Mouse (Mus musculus) kidney, adult 2 months (tissue): ENCODE measurements at regions not wholly inside any gene's neighbourhood (a gene's known extent, or its start where the extent isn't known, plus 50 kb on each side); places are given as distances from the start of the nearest gene placed in this dataset.
A peak's percentile ranks its signal among the peaks of the same experiment; 100 is the strongest.

Experiments
- DNase-seq: peaks from one replicate; pipeline ENCODE4 v3.0.0; 2021
- H3K27ac ChIP-seq: fragments of 200-500 bp; 2 replicates; pipeline ENCODE4 v1.5.1; 2012; ENCODE audit warnings: low read depth, low read length, control low read depth, inconsistent platforms; ENCODE audit not compliant: insufficient read depth
- H3K27me3 ChIP-seq: fragments of 200-500 bp; replicated peaks from 2 replicates; pipeline ENCODE4 v1.6.1; 2012; ENCODE audit warnings: mild to moderate bottlenecking, moderate library complexity, low read length, inconsistent platforms; ENCODE audit not compliant: control insufficient read depth, insufficient read depth
- H3K36me3 ChIP-seq: fragments of 200-500 bp; 2 replicates; pipeline ENCODE4 v1.6.1; 2012; ENCODE audit warnings: mild to moderate bottlenecking, moderate library complexity, low read length, inconsistent platforms; ENCODE audit not compliant: control insufficient read depth, insufficient read depth
- H3K4me1 ChIP-seq: fragments of 200-500 bp; 2 replicates; pipeline ENCODE4 v1.6.1; 2011; ENCODE audit warnings: low read length; ENCODE audit not compliant: control insufficient read depth, insufficient read depth
- H3K4me3 ChIP-seq: fragments of 200-500 bp; 2 replicates; pipeline ENCODE4 v1.5.1; 2011; ENCODE audit warnings: mild to moderate bottlenecking, low read depth, low read length, control low read depth; ENCODE audit not compliant: insufficient read depth
- CTCF ChIP-seq: fragments of 200-500 bp; conservative IDR thresholded peaks from 2 replicates; pipeline ENCODE4 v1.5.1; 2011; ENCODE audit warnings: low read depth, mild to moderate bottlenecking, control low read depth, low read length, moderate library complexity, mixed read lengths; ENCODE audit not compliant: insufficient read depth, insufficient read length
- POLR2A ChIP-seq: fragments of 200-500 bp; IDR thresholded peaks from one replicate; pipeline ENCODE4 v1.6.1; 2011; ENCODE audit warnings: low read depth, low read length, control low read depth
- WGBS: fragments of 180-500 bp; shearing (Covaris S2); methylation state at CpG from one replicate; pipeline ENCODE4 v1.1.7; 2018; 5-methylcytosine and 5-hydroxymethylcytosine counted together

DNA sequence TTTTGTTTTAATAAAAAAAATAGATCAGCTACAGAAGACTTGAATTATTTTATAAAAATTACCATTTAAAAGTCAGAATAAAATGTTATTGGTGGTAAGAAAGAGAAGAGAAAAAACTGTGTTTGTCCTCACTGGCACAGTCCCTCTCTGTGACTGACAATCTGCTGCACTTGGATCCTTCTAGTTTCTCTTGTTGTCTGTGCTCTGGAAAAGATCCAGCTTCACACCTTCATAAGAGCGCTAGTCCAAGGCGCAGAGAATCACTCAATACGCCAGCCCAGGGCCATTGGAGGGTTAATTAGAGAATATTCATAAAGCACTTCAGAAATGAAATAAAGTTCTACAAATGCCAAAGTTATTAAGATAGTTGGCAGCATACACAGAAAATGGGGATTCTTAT, 153.8 kb downstream of the Lmbrd1 start:
- TF ChIP-seq CTCF: no peak
- no peak for TF ChIP-seq POLR2A
- H3K36me3 ChIP-seq: no peaks in the 10 kb centered on the region
- no peaks in the 10 kb centered on the region for H3K4me1 ChIP-seq
- H3K27me3 ChIP-seq: no peaks in the 10 kb centered on the region; the same call in 1 of the 2 replicates
- 92% methylated on average over 3 of the region's 3 CpGs for WGBS
- H3K4me3 ChIP-seq: no peak overlapping the region
- H3K27ac ChIP-seq: no peak overlapping the region
- no peak for DNase-seq

- WGBS: 76% methylated on average over 7 of the region's 7 CpGs
- TF ChIP-seq CTCF (no peak), POLR2A (no peak)
- Histone ChIP-seq H3K4me1 (no peaks in the 10 kb centered on the region), H3K36me3 (no peaks in the 10 kb centered on the region), H3K27ac (no peak overlapping the region), H3K27me3 (no peaks in the 10 kb centered on the region), H3K4me3 (no peak overlapping the region)
- DNase-seq: no peak
Observed at GRCm38 (mm10) chr1:24866877-24867276, 188.4 kb downstream of the Lmbrd1 start.

- H3K27me3 ChIP-seq: no peaks in the 10 kb centered on the region
- TF ChIP-seq POLR2A (no peak), CTCF (no peak)
- H3K36me3 ChIP-seq: no peaks in the 10 kb centered on the region
- WGBS: 84% methylated on average over 12 of the region's 12 CpGs
- no peaks in the 10 kb centered on the region for H3K4me1 ChIP-seq
- no peak overlapping the region for H3K27ac ChIP-seq
- no peak for DNase-seq
- H3K4me3 ChIP-seq: no peak overlapping the region
Observed at GRCm38 (mm10) chr1:24869772-24870171, 191.3 kb downstream of the Lmbrd1 start.

DNA sequence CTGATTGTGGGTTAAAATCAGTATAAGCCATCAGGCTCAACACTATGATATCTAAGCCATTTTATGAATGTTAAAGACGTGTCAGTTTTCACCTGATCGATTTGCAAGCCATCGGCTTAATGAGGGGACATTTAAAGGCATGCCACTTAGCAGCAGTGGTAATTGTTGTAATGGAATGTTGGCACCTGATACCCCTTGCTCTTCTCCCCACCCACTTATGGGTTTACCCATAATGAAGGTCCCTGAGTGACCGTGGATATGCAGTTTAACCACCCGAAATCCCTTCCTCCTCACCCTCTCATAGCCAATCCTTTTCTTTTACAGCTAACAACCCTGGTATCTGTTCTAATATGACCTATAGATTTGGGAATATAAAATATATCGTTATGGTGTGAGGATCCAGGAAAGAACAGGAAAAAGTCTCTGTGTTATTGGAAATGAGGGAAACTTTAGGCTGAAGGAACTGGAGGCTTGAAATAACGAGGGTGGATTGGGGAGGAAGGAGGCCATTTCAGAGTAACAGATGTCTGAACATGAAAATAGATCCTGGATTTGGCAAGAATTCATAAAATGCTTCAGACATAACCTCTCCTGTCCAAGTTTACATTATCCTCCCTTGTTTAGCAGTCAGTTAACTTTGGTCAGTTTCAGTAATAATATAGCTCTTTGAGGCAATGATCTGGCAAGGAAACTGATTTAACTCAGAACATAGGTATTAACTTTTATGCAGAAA, 192.4 kb downstream of the Lmbrd1 start:
- no peak overlapping the region for H3K27ac ChIP-seq
- TF ChIP-seq CTCF: no peak
- no peak for TF ChIP-seq POLR2A
- H3K36me3 ChIP-seq: no peaks in the 10 kb centered on the region
- H3K27me3 ChIP-seq: no peaks in the 10 kb centered on the region
- WGBS: 67% methylated on average over 7 of the region's 7 CpGs
- no peaks in the 10 kb centered on the region for H3K4me1 ChIP-seq
- H3K4me3 ChIP-seq: no peak overlapping the region
- no peak for DNase-seq

GRCm38 (mm10) chr1:24877014-24877413, 198.6 kb downstream of the Lmbrd1 start:
- Histone ChIP-seq H3K4me3 (no peak overlapping the region), H3K27ac (no peak overlapping the region), H3K36me3 (no peaks in the 10 kb centered on the region), H3K4me1 (no peaks in the 10 kb centered on the region), H3K27me3 (no peaks in the 10 kb centered on the region)
- DNase-seq: no peak
- TF ChIP-seq POLR2A (no peak), CTCF (no peak)

DNA sequence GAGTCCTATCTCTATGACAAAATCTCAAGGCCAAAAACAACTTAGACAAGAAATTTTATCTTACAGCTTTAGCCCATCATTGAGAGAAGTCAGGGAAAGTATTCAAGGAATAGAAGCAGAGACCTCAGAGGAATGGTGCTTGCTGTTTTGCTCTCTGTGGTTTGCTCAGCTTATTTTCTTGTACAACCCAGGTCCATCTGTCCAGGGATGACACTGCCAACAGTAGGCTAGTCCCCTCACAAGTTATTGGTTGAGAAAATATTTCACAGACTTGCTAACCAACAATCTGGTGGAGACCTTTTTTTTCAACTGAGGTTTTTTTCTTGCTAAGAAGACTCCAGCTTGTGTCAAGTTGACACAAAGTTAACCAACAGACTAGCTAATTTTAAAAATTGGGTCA, 205.2 kb downstream of the Lmbrd1 start:
- no peak overlapping the region for H3K4me3 ChIP-seq
- no peaks in the 10 kb centered on the region for H3K27me3 ChIP-seq
- no peaks in the 10 kb centered on the region for H3K36me3 ChIP-seq
- DNase-seq: no peak
- H3K27ac ChIP-seq: no peak overlapping the region
- no peak for TF ChIP-seq POLR2A
- no peak for TF ChIP-seq CTCF
- no peaks in the 10 kb centered on the region for H3K4me1 ChIP-seq

DNA sequence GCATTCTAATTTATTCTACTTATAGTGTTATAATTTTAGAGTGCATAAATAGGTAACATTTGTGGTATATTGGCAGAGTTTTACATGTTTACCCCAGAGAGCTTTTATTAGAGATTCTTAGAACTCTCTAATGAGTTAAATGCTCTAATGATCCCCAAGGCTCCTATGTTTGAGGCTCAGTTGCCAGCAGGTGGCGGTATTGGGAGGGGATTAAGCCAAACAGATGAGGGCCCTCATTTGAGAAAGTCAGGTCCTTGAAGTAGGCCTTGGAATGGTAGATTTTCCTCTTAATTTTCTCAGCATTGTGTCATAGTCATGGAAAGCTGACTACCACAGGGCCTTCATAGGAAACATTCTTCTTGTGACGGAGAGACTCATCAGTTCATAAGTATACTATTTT, 222.8 kb downstream of the Lmbrd1 start:
- H3K4me3 ChIP-seq: no peak overlapping the region
- no peaks in the 10 kb centered on the region for H3K27me3 ChIP-seq
- no peak overlapping the region for H3K27ac ChIP-seq
- no peaks in the 10 kb centered on the region for H3K4me1 ChIP-seq
- TF ChIP-seq POLR2A (no peak), CTCF (peak; percentile 39; the same call in 1 of the 2 replicates)
- DNase-seq: peak; percentile 48
- WGBS: 31% methylated on average over 2 of the region's 2 CpGs
- H3K36me3 ChIP-seq: no peaks in the 10 kb centered on the region
